Comparison of ENCODE assay signal across 27 mouse cellular contexts in the genomic region with DNA sequence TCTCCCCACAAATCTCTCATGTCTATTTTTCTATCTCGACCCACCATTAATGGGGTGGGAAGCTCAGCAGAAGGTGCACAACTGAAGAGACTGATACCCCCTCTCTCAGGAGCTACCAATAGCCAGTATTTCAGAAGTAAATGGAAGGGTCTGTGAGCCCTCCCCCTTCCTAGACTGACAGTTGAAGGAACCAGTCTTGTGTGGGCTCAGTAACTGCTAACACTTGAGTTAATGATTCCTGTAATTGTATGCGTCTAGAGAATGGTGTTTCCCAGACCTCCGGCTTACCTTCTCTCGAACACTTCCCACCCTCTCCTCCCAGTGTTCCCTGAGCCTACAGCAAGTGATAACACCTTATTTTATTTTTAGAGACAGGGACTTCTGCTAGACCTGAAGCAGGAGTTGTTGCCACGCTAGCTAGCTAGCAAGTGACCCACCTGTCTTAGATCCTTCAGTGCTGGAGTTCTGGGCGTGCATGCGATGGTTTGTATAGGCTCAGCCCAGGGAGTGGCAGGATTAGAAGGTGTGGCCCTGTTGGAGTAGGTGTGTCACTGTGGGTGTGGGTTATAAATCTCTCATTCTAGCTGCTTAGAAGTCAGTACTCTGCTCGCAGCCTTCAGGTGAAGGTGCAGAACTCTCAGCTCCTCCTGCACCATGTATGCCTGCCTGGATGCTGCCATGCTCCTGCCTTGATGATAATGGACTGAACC. TPM values are rescaled to one million over a fixed set of nuclear protein-coding genes. Genes with fewer than 3 reads are reported as not detected.
A peak's percentile ranks its signal among the peaks of the same experiment; 100 is the strongest.
DNase-seq lines count a peak whose midpoint lies in the region; ATAC-seq and TF ChIP-seq lines count a peak whose summit lies in the region.
"Had no signal": no experiment of that assay in that cellular context is flagged by ENCODE, and none has a peak within 500 bp of the region (broad histone marks: within the 10 kb centered on the region; RNA-seq: fewer than 3 reads in every experiment).

No protein-coding gene starts in this region.

- no peak overlapping the region for H3K4me3 ChIP-seq in hindbrain, embryonic 12.5 days
- no peak overlapping the region for H3K4me3 ChIP-seq in hindbrain, postnatal 0 days (ENCODE audit: low read length)
- H3K4me3 ChIP-seq in kidney, embryonic 16.5 days (ENCODE audit: low read length): no peak overlapping the region
- no peak overlapping the region for H3K4me3 ChIP-seq in neural tube, embryonic 14.5 days (ENCODE audit: low read depth, low read length)
- H3K4me3 ChIP-seq: forebrain, embryonic 13.5 days; heart, adult 2 months; heart, embryonic 15.5 days; limb, embryonic 12.5 days had no signal

- 78% methylated on average over 8 of the region's 8 CpGs for WGBS in hindbrain, embryonic 12.5 days
- WGBS in hindbrain, postnatal 0 days: 75% methylated on average over 8 of the region's 8 CpGs
- 62% methylated on average over 8 of the region's 8 CpGs for WGBS in kidney, embryonic 16.5 days
- WGBS in neural tube, embryonic 14.5 days: 69% methylated on average over 8 of the region's 8 CpGs

- H3K36me3 ChIP-seq in hindbrain, embryonic 12.5 days: no peaks in the 10 kb centered on the region
- no peaks in the 10 kb centered on the region for H3K36me3 ChIP-seq in hindbrain, postnatal 0 days (ENCODE audit: insufficient read depth, low read length)
- H3K36me3 ChIP-seq in kidney, embryonic 16.5 days (ENCODE audit: insufficient read depth, low read length): no peaks in the 10 kb centered on the region
- H3K36me3 ChIP-seq in neural tube, embryonic 14.5 days (ENCODE audit: control insufficient read depth, insufficient read depth, low read length): no peaks in the 10 kb centered on the region
- H3K36me3 ChIP-seq: heart, embryonic 15.5 days; limb, embryonic 12.5 days had no signal

- intact Hi-C loops in heart, postnatal 36 days (cut with DNase I): no loop called here

- TF ChIP-seq CTCF in hindbrain, postnatal 0 days (IDR thresholded peaks at IDR 0.05; ENCODE audit: low read depth): no peak

- H3K27me3 ChIP-seq in hindbrain, embryonic 12.5 days: no peaks in the 10 kb centered on the region
- no peaks in the 10 kb centered on the region for H3K27me3 ChIP-seq in hindbrain, postnatal 0 days (ENCODE audit: insufficient read depth, low read length)
- H3K27me3 ChIP-seq in kidney, embryonic 16.5 days (ENCODE audit: insufficient read depth, low read length): no peaks in the 10 kb centered on the region
- no peaks in the 10 kb centered on the region for H3K27me3 ChIP-seq in neural tube, embryonic 14.5 days (ENCODE audit: control insufficient read depth, insufficient read depth, low read length)
- H3K27me3 ChIP-seq: forebrain, embryonic 13.5 days; heart, embryonic 15.5 days; limb, embryonic 12.5 days had no signal

- peak overlapping the region; percentile 49; the same call in 1 of the 2 replicates for H3K27ac ChIP-seq in hindbrain, embryonic 12.5 days
- no peak overlapping the region for H3K27ac ChIP-seq in hindbrain, postnatal 0 days
- H3K27ac ChIP-seq in kidney, embryonic 16.5 days (ENCODE audit: low read length): no peak overlapping the region
- H3K27ac ChIP-seq in neural tube, embryonic 14.5 days (ENCODE audit: low read depth, low read length): peak overlapping the region; percentile 69
- H3K27ac ChIP-seq: forebrain, embryonic 13.5 days; heart, adult 2 months; heart, embryonic 15.5 days; limb, embryonic 12.5 days had no signal

- H3K9ac ChIP-seq in hindbrain, embryonic 12.5 days: no peak overlapping the region
- no peak overlapping the region for H3K9ac ChIP-seq in hindbrain, postnatal 0 days (replicated peaks; ENCODE audit: low read length)
- no peak overlapping the region for H3K9ac ChIP-seq in kidney, embryonic 16.5 days (replicated peaks; ENCODE audit: low read length)
- no peak overlapping the region for H3K9ac ChIP-seq in neural tube, embryonic 14.5 days (replicated peaks; ENCODE audit: low read depth, low read length)
- H3K9ac ChIP-seq: forebrain, embryonic 13.5 days; heart, embryonic 15.5 days; limb, embryonic 12.5 days; liver, postnatal 0 days had no signal

- no peaks in the 10 kb centered on the region for H3K9me3 ChIP-seq in hindbrain, embryonic 12.5 days (replicated peaks)
- no peaks in the 10 kb centered on the region for H3K9me3 ChIP-seq in hindbrain, postnatal 0 days (ENCODE audit: low read length)
- no peaks in the 10 kb centered on the region for H3K9me3 ChIP-seq in kidney, embryonic 16.5 days (ENCODE audit: low read length)
- no peaks in the 10 kb centered on the region for H3K9me3 ChIP-seq in neural tube, embryonic 14.5 days (ENCODE audit: control insufficient read depth, low read length)
- H3K9me3 ChIP-seq: forebrain, embryonic 13.5 days; heart, embryonic 15.5 days; limb, embryonic 12.5 days had no signal

- ATAC-seq in hindbrain, embryonic 12.5 days (ENCODE audit: low FRiP score): 0 out of 2 replicates have a peak, but pooled peaks have one; percentile 28
- no peak for ATAC-seq in hindbrain, postnatal 0 days
- peak; percentile 80 for ATAC-seq in kidney, embryonic 16.5 days (ENCODE audit: low FRiP score, low TSS enrichment)
- peak; percentile 47; the same call in 1 of the 2 replicates for ATAC-seq in neural tube, embryonic 14.5 days (ENCODE audit: low read depth)
- ATAC-seq: forebrain, embryonic 13.5 days; liver, postnatal 0 days; lung, postnatal 0 days had no signal

- H3K4me1 ChIP-seq in hindbrain, embryonic 12.5 days: peaks cover 15% of the 10 kb centered on the region
- H3K4me1 ChIP-seq in hindbrain, postnatal 0 days (ENCODE audit: insufficient read depth, low read length): peaks cover 5% of the 10 kb centered on the region; the same call in 1 of the 2 replicates
- H3K4me1 ChIP-seq in kidney, embryonic 16.5 days (ENCODE audit: insufficient read depth, low read length): peaks cover 15% of the 10 kb centered on the region
- H3K4me1 ChIP-seq in neural tube, embryonic 14.5 days (ENCODE audit: control insufficient read depth, insufficient read depth, low read length): peaks cover 16% of the 10 kb centered on the region; the same call in 1 of the 2 replicates

- DNase-seq in hindbrain, postnatal 0 days (ENCODE audit: low spot score): no peak
- DNase-seq in kidney, postnatal 25 days: no peak
- peak; percentile 21 for DNase-seq in ES-CJ7 (ENCODE audit: low read depth, low spot score)
- DNase-seq in heart, postnatal 36 days: no peak
- DNase-seq in urinary bladder, postnatal 25 days (ENCODE audit: low spot score): no peak
- DNase-seq: adrenal gland, postnatal 25 days; cerebellum, adult 9-10 months; gastrocnemius, postnatal 36 days; heart, adult 2 months; heart, postnatal 4 days; kidney, adult 2 months; liver, postnatal 0 days; right cerebral cortex, adult 18-20 months had no signal

- no peak overlapping the region for H3K4me2 ChIP-seq in hindbrain, embryonic 12.5 days (replicated peaks)
- no peak overlapping the region for H3K4me2 ChIP-seq in hindbrain, postnatal 0 days (ENCODE audit: low read depth, low read length)
- H3K4me2 ChIP-seq in kidney, embryonic 16.5 days (replicated peaks; ENCODE audit: low read depth, low read length): no peak overlapping the region
- H3K4me2 ChIP-seq in neural tube, embryonic 14.5 days (ENCODE audit: low read depth, low read length): no peak overlapping the region
- H3K4me2 ChIP-seq: heart, embryonic 15.5 days; limb, embryonic 12.5 days; liver, embryonic 11.5 days had no signal

RNA-seq across cellular contexts. Expression of a gene that starts 29.8 kb away (rescaled TPM):
- polyA plus RNA-seq in hindbrain, embryonic 12.5 days (2016; fragmentation: Nextera tagmentation; extraction: Ambion mirVana): 8.2 and 10.0 TPM in 2 replicates
- 49.6 and 57.2 TPM in 2 replicates for total RNA-seq in hindbrain, postnatal 0 days (2014; rRNA removed)
- 9.8 and 10.9 TPM in 2 replicates for polyA plus RNA-seq in hindbrain, postnatal 0 days (2015; fragmentation: Nextera tagmentation; extraction: Ambion mirVana)
- polyA plus RNA-seq in kidney, embryonic 16.5 days (2015; fragmentation: Nextera tagmentation; extraction: Ambion mirVana): 0.05 TPM in 1 of 2 replicates, not detected in the other
- 14.3 and 16.6 TPM in 2 replicates for polyA plus RNA-seq in neural tube, embryonic 14.5 days (2014; fragmentation: Nextera tagmentation; extraction: Ambion mirVana)
- total RNA-seq in heart, postnatal 36 days (2021): not detected
- total RNA-seq: gastrocnemius, adult 18-20 months; gastrocnemius, postnatal 36 days; heart, adult 2 months; heart, postnatal 4 days; megakaryocyte progenitor cell, adult 5-6 weeks; monocyte, adult 5-6 weeks had no signal
- polyA plus RNA-seq: forebrain, embryonic 13.5 days; heart, embryonic 15.5 days; kidney, adult 2 months; limb, embryonic 12.5 days; liver, embryonic 11.5 days; liver, postnatal 0 days; lung, postnatal 0 days; midbrain, embryonic 11.5 days; small intestine, adult 2 months; thymus, postnatal 0 days had no signal

Comparison
In these comparisons a context has a peak if more than half of its experiments do, and no peak if none do; other contexts are left out.
1. H3K27ac ChIP-seq: peak in hindbrain, embryonic 12.5 days (single experiment) and neural tube, embryonic 14.5 days (single experiment); none in hindbrain, postnatal 0 days (single experiment) and kidney, embryonic 16.5 days (single experiment).